Mouse (Mus musculus) left cerebral cortex, postnatal 10 days (tissue): Measurements from ENCODE around the gene 4930442H23Rik. TPM values are rescaled to one million over a fixed set of nuclear protein-coding genes. Genes with fewer than 3 reads are reported as not detected.

ENCODE experiments used
- DNase-seq, 2 experiments: peaks; one replicate each; pipeline ENCODE4 v3.0.0; 2021 to 2022; ENCODE audit warnings: low spot score in 2 of 2, mixed read lengths in 1 of 2; ENCODE audit errors: extremely low spot score in 1 of 2
- intact Hi-C: fragments of 180-260 bp; cut with DNase I; formaldehyde crosslinking; loops from one replicate; pipeline ENCODE4 v1.15.1; 2025
- total RNA-seq, 2 experiments: library from RNA; stranded (reverse); gene quantifications; 2 replicates each; pipeline ENCODE4 v1.2.3; 2021

4930442H23Rik gene
- total RNA-seq, 2 experiments from 2014 or later: not detected

- intact Hi-C loops: no loop called here
- peak in 1 of 2 experiments; percentile 73 for DNase-seq
Observed at GRCm38 (mm10) chr10:81138131-81138782, 45.4 kb downstream of the 4930442H23Rik start.

DNA sequence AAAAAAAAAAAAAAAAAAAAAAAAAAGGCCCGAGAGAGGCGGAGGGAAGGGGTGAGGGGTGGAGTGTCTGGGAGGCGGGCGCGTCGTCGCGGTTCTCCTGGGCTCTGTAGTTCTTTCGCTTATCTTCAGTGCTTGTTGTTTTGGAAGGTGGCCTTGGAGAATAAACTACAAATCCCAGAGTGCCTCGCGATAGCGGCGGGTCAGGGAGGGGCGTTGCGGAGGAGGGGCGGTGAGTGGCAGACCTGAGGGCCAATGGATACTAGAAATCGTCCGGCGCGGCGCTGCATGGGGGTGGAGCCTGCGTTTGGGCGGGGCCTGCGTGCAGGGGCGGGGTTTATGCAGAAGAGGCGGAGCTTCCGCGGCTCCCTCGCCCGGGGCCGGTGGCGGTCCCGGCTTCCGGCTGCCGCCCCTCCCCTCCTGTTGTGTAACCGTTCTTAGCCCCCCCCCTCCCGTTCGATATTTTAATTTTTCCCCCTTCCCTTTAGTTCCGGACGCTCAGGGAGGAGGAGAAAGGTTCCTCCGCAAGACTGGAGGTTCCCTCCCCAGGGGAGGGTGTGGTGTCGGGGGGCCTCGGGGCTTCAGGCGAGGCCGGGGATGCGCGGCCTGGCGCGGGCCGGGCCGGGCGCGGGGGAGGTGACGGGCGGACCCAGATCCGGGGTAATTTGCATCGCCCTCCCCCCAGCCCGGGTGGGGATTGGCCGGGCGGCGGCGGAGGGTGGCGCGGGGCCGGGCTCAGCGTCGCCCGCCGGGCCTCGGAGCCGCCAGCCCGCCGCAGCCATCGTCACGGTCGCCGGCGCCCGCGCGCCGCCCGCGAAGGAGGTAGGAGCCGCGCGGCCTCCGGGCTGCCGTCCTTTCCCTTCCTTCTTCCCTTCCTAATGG is 46.2 kb downstream of the 4930442H23Rik start:
- peak; percentile 98 to 99 for DNase-seq
- intact Hi-C loops: no loop called here

DNA sequence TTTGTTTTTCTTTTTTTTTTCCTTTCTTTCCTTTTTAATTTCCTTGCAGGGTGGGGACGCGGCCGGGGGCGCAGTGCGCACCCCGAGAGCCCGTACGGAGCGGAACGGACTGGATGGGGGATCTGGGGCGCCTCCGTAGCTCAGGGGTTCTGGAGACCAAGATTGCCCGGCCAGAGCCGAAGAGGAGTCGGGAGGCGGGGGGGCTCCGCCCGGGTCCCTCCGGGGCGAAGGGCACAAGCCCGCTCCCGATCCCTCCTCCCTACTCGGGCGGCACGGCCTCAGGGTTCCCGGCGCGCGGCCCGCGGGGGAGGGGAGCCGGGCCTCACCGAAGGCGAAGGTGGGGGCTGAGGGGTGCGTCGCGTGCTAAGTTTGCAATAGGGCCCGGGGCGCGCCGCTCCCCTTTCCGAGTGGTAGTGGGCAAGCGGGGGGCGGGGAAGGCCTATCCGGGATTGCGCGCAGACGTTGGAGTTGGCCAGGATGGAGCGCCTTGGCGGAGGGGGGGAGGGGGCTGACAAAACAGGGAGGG is 46.9 kb downstream of the 4930442H23Rik start:
- intact Hi-C loops: no loop called here
- DNase-seq: no peak

DNA sequence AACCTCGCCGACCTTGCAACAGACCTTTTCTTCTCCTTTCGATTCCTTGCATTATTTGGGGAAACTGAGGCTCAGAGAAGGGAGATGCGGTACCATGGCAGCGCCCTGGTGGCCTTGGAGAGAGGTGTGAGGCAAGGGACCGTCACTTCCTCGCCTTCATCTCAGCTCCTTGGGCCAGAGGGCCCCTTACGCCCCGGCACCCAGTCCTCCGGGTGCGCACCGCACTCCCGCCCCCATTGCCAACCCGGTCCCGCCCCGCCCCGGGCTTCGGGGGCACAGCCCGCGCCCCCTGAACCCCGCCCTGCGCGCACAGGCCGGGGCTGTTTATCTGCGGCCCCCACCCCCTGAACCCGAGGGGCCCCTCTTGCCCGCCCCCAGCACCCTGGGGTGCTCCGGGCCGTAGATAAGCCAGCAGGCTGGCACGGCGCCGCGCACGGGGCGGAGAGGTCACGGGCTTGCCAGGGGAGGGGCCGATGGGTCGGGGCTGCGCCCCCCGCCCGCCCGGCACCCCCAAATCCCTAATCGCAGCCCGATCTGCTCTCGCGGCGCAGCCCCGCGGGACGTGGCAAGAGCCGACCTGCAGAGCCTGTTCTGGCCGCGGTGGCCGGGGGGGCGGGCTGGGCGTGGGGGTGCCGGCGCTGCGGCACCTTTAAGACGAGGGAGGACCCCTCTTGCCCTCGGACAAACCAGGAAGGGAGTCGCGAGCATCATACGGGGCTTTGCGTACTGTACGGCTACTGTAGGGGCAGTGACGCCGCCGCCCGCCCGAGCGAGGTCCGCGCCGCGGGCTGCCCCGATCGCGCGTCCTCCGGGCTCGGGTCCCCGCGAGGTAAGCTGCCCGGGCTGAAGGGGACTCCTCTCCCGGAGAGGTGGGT is 47.6 kb downstream of the 4930442H23Rik start:
- intact Hi-C loops: no loop called here
- peak; percentile 69 to 89 for DNase-seq

DNA sequence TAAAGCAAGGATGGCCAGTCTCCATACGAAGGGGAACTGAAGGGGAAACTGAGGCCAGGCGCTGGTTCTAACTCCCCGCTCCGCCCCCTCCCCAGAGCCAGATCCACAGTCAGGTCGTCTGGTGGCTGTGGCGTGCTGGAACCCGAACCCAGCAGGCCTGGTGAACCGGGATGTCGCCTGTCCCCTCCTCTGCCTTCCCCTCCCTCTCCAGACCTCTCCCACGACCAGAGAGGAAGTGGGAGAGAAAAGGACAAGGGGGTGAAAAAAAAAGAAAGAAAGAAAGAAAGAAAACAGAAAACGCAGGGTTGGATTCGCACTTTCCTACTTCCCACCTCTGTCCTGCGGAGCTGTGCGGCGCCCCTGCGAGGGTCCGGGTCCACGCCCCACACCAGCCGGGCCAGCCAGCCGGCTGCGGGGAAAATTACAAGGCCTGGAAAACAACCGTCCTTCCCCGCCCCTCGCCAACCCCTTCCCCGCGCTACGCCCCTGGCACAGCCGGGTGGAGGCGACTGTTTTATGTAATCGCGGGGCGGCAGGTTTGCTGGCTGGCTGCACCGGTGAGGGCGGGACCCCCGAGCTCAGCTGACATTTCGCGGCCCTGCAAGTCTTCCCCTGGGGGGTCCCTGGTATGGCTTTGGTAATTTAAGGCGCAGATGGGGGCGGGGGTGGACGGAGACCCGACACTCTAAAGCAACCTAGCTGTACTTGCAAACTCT is 48.5 kb downstream of the 4930442H23Rik start, which contains the start of gene Zbtb7a:
Gene Zbtb7a, plus strand, starts transcription at position 255 of the 716 bp plus-strand sequence.
- peak in 1 of 2 experiments; percentile 72 for DNase-seq
- intact Hi-C loops: no loop called here

DNA sequence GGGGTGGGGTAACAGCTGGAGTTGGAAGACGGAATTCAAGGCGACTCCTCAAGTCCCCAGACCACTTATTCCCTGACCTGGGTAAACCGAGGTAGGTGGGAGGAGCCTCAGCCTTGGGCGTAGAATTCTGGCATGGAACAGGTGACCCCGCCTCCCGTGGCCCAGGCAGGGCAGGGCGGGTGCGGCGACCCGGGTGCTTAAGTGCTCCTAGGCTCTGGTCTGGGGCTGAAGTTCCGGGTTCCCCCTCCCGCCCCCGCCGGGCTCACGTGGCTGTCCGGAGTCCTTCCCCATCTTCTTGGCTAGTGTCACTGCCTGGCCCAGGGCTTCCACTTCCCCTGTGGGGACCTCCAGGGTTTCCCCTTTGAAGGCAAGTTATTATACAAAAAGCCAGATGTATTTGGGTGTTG is 49.5 kb downstream of the 4930442H23Rik start:
- intact Hi-C loops: no loop called here
- peak in 1 of 2 experiments; percentile 81 for DNase-seq

Other genes with a start within 250 kb of the 4930442H23Rik start
- 100 to 1,000 TPM; 127 to 166 TPM for gene Gng7, start 168.9 kb downstream of the 4930442H23Rik start, total RNA-seq
- 100 to 1,000 TPM; 105 to 120 TPM for gene Diras1, start 158.2 kb downstream of the 4930442H23Rik start, total RNA-seq
- 10 to 100 TPM; 65.2 to 67.8 TPM for gene Slc39a3, start 146.4 kb downstream of the 4930442H23Rik start, total RNA-seq
- 100 to 1,000 TPM; 187 to 196 TPM for gene Sgta, start 123.7 kb downstream of the 4930442H23Rik start, total RNA-seq
- 10 to 100 TPM; 53.8 to 54.9 TPM for gene Thop1, start 113.8 kb downstream of the 4930442H23Rik start, total RNA-seq
- under 1 TPM; 0.28 to 0.30 TPM for gene Creb3l3, start 85.0 kb downstream of the 4930442H23Rik start, total RNA-seq
- gene Map2k2, start 77.9 kb downstream of the 4930442H23Rik start, total RNA-seq: 100 to 1,000 TPM; 127 to 130 TPM
- 10 to 100 TPM; 38.7 to 42.6 TPM for gene Zbtb7a, start 48.6 kb downstream of the 4930442H23Rik start, total RNA-seq
- 10 to 100 TPM; 24.3 to 25.8 TPM for gene Pias4, start 15.9 kb downstream of the 4930442H23Rik start, total RNA-seq
- 1,000 to 10,000 TPM; 1,077 to 1,083 TPM for gene Eef2, start 7.2 kb downstream of the 4930442H23Rik start, total RNA-seq
- 10 to 100 TPM; 64.1 to 72.7 TPM for gene Dapk3, start 844 bp downstream of the 4930442H23Rik start, total RNA-seq
- not detected for gene Nmrk2, start 18.2 kb upstream of the 4930442H23Rik start, total RNA-seq
- 100 to 1,000 TPM; 209 to 222 TPM for gene Atcay, start 47.0 kb upstream of the 4930442H23Rik start, total RNA-seq
- 10 to 100 TPM; 62.2 to 63.5 TPM for gene Zfr2, start 49.3 kb upstream of the 4930442H23Rik start, total RNA-seq
- gene Matk, start 69.1 kb upstream of the 4930442H23Rik start, total RNA-seq: 100 to 1,000 TPM; 223 to 225 TPM
- 10 to 100 TPM; 47.8 to 52.7 TPM for gene Mrpl54, start 83.1 kb upstream of the 4930442H23Rik start, total RNA-seq
- gene Apba3, start 83.1 kb upstream of the 4930442H23Rik start, total RNA-seq: 10 to 100 TPM; 23.7 to 32.6 TPM
- under 1 TPM; 0.39 to 0.49 TPM for gene Tjp3, start 107.7 kb upstream of the 4930442H23Rik start, total RNA-seq
- gene Pip5k1c, start 109.1 kb upstream of the 4930442H23Rik start, total RNA-seq: 100 to 1,000 TPM; 336 to 340 TPM
- gene Cactin, start 137.3 kb upstream of the 4930442H23Rik start, total RNA-seq: 10 to 100 TPM; 26.4 to 26.7 TPM
- 1 to 10 TPM; 1.1 to 2.1 TPM for gene Tbxa2r, start 144.9 kb upstream of the 4930442H23Rik start, total RNA-seq
- under 1 TPM; 0.39 to 0.49 TPM for gene Gipc3, start 159.4 kb upstream of the 4930442H23Rik start, total RNA-seq
- 10 to 100 TPM; 18.3 to 20.3 TPM for gene Hmg20b, start 166.6 kb upstream of the 4930442H23Rik start, total RNA-seq
- gene Mfsd12, start 173.6 kb upstream of the 4930442H23Rik start, total RNA-seq: 10 to 100 TPM; 32.8 to 35.9 TPM
- gene 4930404N11Rik, start 182.0 kb upstream of the 4930442H23Rik start, total RNA-seq: 1 to 10 TPM; 1.2 to 1.7 TPM
- gene Fzr1, start 194.7 kb upstream of the 4930442H23Rik start, total RNA-seq: 10 to 100 TPM; 85.7 to 94.7 TPM
- 10 to 100 TPM; 79.3 to 83.5 TPM for gene Dohh, start 200.6 kb upstream of the 4930442H23Rik start, total RNA-seq
- 1 to 10 TPM; 3.4 to 5.0 TPM for gene Gm48551, start 200.6 kb upstream of the 4930442H23Rik start, total RNA-seq
- gene Gm48552, start 205.2 kb upstream of the 4930442H23Rik start, total RNA-seq: 1 to 10 TPM; 2.5 to 3.5 TPM
- 1 to 10 TPM; 2.0 to 2.2 TPM for gene Smim24, start 209.2 kb upstream of the 4930442H23Rik start, total RNA-seq